Mouse (Mus musculus) lung, postnatal 25 days (tissue): ENCODE measurements around the gene Dlx1.

ENCODE experiments used
- DNase-seq: peaks from one replicate; pipeline ENCODE4 v3.0.0; 2022; ENCODE audit warnings: low spot score

The Dlx1 gene

GRCm38 (mm10) chr2:71528714-71529510, 999 bp downstream of the Dlx1 start:
- no peak for DNase-seq

- peak; percentile 50 for DNase-seq
Observed at GRCm38 (mm10) chr2:71529511-71530351, 1.8 kb downstream of the Dlx1 start.

DNA sequence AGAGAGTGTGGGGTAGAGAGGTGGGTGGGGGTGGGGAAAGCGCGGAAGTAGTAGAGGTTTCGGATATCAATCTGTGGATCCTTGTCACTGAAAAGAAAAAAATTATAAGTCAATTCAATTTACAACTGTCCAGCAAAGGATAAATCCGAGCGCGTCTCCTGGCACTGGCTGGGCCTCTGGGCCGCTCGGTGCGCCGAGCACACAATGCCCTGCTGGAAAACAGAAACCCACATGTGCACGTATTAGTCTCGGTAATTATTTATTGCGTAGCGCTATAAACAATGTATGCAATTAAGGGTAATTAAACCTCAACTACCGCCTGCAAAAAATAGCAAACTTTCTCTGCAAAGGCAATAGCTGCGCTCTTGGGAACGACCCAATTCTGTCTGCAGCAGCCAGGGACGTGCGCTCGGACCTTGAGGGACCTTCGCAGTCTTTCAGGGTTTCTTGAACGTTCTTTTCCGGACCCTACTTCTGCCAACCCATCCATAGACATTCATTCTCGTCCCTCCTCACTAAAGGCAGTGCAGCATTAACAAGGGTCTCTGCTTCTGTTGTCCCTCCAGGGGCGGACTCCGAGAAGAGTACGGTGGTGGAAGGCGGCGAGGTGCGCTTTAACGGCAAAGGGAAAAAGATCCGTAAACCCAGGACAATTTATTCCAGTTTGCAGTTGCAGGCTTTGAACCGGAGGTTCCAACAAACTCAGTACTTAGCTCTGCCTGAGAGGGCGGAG, 2.6 kb downstream of the Dlx1 start:
- no peak for DNase-seq

- no peak for DNase-seq
Observed at GRCm38 (mm10) chr2:71531124-71531590, 3.2 kb downstream of the Dlx1 start.

- DNase-seq = no peak
Observed at GRCm38 (mm10) chr2:71531990-71532970, 4.4 kb downstream of the Dlx1 start.

- no peak for DNase-seq
Observed at GRCm38 (mm10) chr2:71533094-71533493, 5.2 kb downstream of the Dlx1 start.

DNA sequence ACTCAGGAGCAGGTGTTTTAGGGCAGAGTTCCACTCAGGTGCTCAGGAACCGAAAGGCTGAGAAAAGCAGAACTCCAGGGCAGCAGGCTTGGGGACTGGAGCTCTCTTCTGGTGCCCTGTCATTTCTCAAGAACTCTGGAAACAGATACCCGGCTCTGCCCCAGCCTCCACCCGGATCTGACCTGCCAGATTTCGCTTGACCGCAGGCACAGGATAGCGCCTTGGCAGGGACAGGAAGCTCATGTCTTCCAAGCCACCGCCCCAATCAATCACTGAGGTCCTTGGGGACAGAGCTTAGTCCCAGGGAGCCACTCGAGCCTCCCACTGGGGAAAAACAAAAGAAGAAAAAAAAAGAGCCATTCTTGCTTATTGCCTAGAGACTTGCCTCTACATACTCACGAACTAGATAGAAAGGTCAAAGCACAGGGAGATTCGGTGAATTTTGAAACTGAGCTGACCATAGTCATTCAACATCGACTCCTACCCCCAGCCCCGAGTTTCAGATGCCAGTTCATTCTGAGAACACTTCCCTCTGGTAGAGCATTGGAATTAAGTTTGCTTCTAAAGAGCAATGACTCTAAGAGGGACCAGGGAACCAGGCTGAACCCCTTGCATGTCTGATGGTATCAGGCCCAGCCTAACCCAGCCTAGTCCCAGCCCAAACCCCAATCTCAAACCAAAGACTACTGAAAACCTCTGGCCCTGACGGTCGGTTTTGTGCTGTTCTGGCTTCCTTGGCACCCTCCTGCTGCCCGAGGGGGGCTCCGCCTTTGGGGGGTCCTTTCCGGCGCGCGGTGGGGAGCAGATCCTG, 6.5 kb downstream of the Dlx1 start:
- no peak for DNase-seq

DNA sequence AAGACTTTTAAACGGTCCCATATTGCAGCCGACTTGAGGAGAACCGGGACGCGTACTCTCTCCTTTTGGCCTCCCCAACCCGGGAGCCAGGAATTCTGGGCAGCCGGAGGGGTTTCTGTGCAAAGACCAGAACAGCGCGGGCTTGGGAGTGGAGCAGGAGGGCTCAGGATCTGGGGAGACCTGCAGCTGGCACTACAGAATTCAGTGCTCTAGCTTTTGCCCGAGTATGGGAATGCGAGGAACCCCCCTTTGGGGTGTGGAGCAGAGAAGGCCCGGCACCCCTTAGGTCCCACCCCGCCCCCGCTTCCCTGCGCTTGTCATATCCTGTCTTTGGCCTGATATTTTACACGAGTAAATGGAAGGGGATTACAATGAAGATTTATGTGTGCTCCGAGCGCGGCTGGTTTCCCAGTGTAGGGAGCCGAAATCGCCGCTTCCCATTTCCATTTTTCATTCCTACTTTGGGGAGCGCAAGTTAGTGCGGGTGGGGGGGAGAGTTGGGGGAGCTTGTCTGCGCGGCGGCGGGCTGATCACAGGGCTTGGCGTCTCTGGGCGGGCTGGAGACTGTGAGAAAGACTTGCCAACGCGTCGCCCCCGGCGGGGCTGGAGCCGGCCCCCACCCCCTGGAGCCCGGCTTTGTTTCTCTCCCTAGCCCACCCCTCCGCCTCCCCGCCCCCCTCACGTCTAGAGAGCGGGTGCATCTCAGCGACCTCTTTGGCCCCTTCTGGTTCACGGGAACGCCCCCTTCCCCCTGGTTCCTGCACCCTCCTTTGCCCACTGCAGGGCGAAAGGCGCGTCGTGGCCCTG, 12.9 kb downstream of the Dlx1 start:
- no peak for DNase-seq

DNA sequence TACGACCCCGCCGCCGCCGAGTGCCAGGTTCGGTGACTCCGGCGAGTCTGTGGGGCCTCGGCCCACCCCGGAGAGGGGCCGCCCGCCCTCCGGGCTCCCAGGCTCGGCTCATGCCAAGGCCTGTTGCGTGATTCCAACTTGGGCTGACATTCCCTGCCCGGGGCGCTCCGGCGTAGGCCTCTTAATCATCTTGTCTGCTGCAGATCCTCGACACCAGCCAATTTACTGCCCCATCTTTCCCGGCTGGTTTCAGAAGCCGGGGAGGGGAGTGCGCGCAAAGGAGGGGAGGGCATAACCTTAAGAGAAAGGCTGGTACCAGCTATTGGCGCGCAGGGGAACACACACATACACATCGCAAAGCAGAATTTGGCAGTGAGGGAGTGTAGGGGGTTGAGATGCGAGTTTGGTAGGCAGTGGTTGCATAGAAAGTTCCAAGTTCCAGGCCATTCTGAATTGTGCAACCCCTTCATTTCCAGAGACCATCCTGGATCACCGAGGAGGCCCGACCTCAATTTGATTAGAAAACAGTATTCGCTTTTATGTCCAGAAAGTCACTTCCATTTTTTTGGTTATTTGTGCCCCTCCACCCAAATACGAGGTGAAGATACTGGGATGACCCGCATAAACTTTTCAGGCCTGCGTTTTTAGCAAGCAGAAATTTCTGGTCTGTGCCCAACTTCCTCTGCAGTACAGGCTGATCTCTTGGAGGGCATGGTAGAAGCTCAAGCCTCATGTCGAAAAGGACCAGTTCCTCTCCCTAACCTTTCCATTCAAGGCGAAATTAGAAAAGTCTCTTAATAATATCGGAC, 13.7 kb downstream of the Dlx1 start:
- no peak for DNase-seq

GRCm38 (mm10) chr2:71542227-71542815, 14.4 kb downstream of the Dlx1 start:
- DNase-seq = no peak

DNA sequence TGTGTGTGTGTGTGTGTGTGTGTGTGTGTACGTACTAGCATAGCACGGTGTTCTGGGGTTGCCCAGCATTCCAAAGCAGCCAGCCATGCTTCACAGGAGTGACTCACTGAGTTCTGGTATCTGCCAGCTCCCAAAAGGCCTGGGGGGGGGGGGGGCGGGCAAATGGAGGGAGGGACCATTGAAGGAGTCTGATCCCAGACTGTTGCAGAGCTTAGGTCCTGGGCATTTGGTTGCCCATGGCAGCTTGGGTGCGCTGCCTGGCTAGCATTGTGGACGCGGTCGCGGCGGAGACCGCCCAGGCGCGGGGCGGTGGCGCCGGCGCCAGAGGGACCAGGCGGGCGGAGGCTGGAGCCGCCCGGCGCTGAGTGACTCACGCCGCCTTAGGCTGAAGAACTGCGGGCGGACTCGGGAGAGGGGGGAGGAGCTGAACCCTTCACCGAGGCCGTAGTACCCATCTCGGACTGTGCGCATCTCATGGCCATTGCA, 14.9 kb downstream of the Dlx1 start:
- no peak for DNase-seq

- no peak for DNase-seq
Observed at GRCm38 (mm10) chr2:71543531-71543930, 15.6 kb downstream of the Dlx1 start.

- DNase-seq = no peak
Observed at GRCm38 (mm10) chr2:71543948-71544347, 16.0 kb downstream of the Dlx1 start.

DNA sequence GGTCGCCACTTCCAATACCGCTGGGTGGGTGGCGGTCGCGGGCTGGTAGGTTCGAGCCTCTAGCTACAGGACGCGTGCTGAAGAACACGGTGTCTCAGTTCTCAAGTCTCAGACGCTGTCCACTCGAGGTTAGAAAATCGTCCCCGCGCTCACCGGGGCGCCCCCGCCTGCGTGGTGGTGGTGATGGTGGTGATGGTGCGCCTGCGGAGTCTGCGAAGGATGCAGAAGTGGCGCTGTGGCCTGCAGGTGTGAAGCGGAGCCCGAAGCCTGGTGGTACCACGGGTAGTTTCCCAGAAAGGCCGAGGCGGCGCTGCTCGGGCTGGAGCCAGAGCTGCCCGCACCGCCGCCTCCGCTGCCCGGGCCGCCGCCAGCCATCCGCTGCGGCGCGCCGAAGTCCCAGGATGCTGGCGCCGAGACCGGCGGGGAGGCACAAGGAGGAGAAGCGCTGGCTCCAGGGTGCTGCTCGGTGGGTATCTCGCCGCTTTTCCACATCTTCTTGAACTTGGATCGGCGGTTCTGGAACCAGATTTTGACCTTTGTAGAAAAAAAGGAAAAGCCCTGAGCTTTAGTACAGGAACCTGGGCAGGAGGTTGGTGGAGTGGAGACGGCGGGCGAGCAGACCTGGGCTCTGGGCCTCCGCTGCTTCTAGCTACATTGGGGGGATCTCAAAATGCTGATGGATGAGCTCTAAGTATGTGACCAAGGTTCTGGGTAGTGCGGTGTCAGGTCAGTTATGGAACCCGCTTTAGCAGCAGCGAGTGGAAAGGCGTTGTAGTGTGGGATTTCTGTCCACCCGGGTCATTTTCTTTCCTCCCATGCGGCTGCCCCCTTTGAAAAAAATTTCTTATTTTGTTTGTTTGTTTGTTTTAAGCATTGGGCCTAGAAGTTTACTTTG, 16.7 kb downstream of the Dlx1 start:
- no peak for DNase-seq

DNA sequence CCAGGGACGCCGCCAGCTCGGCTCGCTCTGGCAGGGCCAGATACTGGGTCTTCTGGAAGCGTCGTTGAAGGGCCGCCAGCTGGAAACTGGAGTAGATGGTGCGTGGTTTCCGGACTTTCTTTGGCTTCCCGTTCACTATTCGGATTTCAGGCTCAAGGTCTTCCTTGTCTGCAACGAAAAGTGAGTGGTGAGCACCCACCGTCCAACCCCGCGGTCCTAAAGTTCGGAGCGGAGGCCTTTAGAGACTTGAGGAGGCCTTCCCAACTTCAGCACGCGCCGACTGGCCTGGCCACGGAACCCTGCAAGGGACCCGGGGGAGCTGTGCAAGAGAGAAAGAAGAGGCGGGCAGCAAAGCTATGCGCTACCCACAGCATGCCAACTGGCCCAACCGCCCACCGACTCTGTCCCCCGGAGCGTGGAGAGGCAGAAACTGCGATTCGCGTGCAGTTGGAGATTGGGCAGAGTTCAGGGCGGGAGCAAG, 17.5 kb downstream of the Dlx1 start:
- DNase-seq = no peak

DNA sequence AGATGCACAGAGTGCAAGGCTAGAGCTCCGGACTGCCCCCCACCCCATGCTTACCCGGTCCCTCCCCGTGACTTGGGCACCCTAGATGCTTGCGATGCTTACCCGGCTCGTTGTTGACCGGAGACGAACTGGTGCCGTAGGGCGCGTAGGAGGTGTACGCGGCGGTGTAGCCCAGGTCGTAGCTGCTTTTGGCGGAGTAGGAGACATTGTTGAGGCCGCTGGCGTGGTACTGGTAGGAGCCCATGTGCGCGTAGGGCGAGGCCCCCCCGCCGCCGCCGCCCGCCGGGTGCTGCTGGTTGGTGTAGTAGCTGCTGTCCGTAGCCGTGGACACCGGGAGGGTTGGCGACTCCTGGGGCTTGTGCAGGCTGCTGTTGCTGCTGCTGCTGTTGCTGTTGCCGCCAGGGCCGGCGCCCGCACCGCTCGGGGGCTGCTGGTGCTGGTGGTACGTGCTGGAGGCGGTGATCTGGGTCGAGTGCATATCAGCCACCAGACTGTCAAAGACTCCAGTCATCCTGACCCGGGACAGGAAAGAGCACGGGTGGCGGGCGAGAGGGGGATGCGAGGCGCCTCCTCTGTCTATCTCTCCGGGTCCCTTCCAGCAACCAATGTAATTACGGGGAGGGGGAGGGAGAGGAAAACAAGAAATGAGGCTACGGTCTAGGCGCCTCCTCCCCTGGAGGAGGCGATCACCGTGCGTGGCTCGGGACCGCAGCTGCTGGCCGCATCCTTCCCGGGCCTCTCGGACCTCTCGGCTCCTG, 18.1 kb downstream of the Dlx1 start:
- no peak for DNase-seq
